Mouse (Mus musculus): ENCODE data around the gene Cdr2.
"Not testable (repeated sequence)": the region's sequence is repeated elsewhere in the genome, so short reads cannot be mapped to it uniquely, and the experiment has no call there.

Gene Cdr2

DNA sequence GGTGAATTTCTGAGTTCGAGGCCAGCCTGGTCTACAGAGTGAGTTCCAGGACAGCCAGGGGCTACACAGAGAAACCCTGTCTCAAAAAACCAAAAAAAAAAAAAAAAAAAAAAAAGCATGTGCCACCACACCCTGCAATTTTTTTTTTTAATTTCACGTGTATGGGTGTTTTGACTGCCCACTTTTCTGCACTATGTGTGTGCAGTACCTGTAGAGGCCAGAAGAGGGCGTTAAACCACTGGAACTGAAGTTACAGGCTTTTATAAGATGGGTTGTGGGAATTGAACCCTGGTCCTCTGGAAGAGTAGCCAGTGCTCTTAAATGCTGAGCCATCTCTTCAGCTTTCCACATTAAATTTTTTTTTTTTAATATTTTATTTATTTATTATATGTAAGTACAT, 71.9 kb downstream of the Cdr2 start:
- not testable (repeated sequence) for ATAC-seq (ENCODE audit: low TSS enrichment)
